Mouse (Mus musculus): ENCODE data around the gene Kcnk3.

- TF ChIP-seq CTCF (IDR thresholded peaks at IDR 0.05; ENCODE audit: borderline replicate concordance, insufficient read depth, low read depth, low read length) (no peak), POLR2A (IDR thresholded peaks at IDR 0.05; ENCODE audit: borderline replicate concordance, insufficient read depth, low read length) (no peak)
Observed at GRCm38 (mm10) chr5:30660278-30660677, 72.3 kb downstream of the Kcnk3 start.
